11 mouse cellular contexts compared by ENCODE assay signal in genomic region chr11:99133285-99133897, GRCm38 (mm10). TPM values are rescaled to one million over a fixed set of nuclear protein-coding genes. Genes with fewer than 3 reads are reported as not detected.
DNase-seq lines count a peak whose midpoint lies in the region; ATAC-seq and TF ChIP-seq lines count a peak whose summit lies in the region.
"Had no signal": no experiment of that assay in that cellular context is flagged by ENCODE, and none has a peak within 500 bp of the region (broad histone marks: within the 10 kb centered on the region; RNA-seq: fewer than 3 reads in every experiment).

No protein-coding gene starts in this region.

- peaks cover 49% of the 10 kb centered on the region for H3K4me1 ChIP-seq in heart, embryonic 12.5 days (replicated peaks)
- H3K4me1 ChIP-seq in lung, embryonic 15.5 days = peaks cover 48% of the 10 kb centered on the region
- H3K4me1 ChIP-seq in lung, postnatal 0 days (ENCODE audit: insufficient read depth, low read depth, low read length) = peaks cover 14% of the 10 kb centered on the region
- H3K4me1 ChIP-seq in embryonic facial prominence, embryonic 14.5 days (ENCODE audit: control insufficient read depth, insufficient read depth, low read length) = peaks cover 41% of the 10 kb centered on the region

- no peak overlapping the region for H3K4me3 ChIP-seq in heart, embryonic 12.5 days
- no peak overlapping the region for H3K4me3 ChIP-seq in lung, embryonic 15.5 days
- H3K4me3 ChIP-seq in lung, postnatal 0 days (ENCODE audit: low read depth, low read length) = no peak overlapping the region
- no peak overlapping the region for H3K4me3 ChIP-seq in embryonic facial prominence, embryonic 14.5 days (ENCODE audit: low read depth, low read length)

- ATAC-seq in heart, embryonic 12.5 days (ENCODE audit: insufficient number of reproducible peaks, low FRiP score) = no peak
- peak; percentile 41; the same call in 1 of the 2 replicates for ATAC-seq in lung, embryonic 15.5 days (ENCODE audit: borderline replicate concordance, extremely low read depth, low FRiP score, low TSS enrichment)
- no peak for ATAC-seq in lung, postnatal 0 days
- ATAC-seq in embryonic facial prominence, embryonic 14.5 days (ENCODE audit: low read depth) = no peak
- ATAC-seq: hindbrain, embryonic 16.5 days had no signal

- TF ChIP-seq CTCF in lung, postnatal 0 days (IDR thresholded peaks at IDR 0.05) = no peak

- H3K27ac ChIP-seq in heart, embryonic 12.5 days (ENCODE audit: poor library complexity, severe bottlenecking) = peak overlapping the region; percentile 50
- peak overlapping the region; percentile 57 for H3K27ac ChIP-seq in lung, embryonic 15.5 days
- no peak overlapping the region for H3K27ac ChIP-seq in lung, postnatal 0 days (ENCODE audit: low read length)
- peak overlapping the region; percentile 87 for H3K27ac ChIP-seq in embryonic facial prominence, embryonic 14.5 days (replicated peaks; ENCODE audit: low read depth, low read length)

- H3K9me3 ChIP-seq in heart, embryonic 12.5 days (replicated peaks) = no peaks in the 10 kb centered on the region
- no peaks in the 10 kb centered on the region for H3K9me3 ChIP-seq in lung, embryonic 15.5 days
- H3K9me3 ChIP-seq in lung, postnatal 0 days (ENCODE audit: low read length) = no peaks in the 10 kb centered on the region
- H3K9me3 ChIP-seq in embryonic facial prominence, embryonic 14.5 days (ENCODE audit: control insufficient read depth, low read length) = no peaks in the 10 kb centered on the region

- DNase-seq in heart, postnatal 10 days = no peak
- DNase-seq in lung, postnatal 0 days (ENCODE audit: low spot score) = no peak
- DNase-seq in embryonic facial prominence, embryonic 14.5 days (ENCODE audit: low spot score) = peak; percentile 73
- DNase-seq in naive thymus-derived CD4-positive, alpha-beta T cell, adult 2 months (ENCODE audit: low read depth) = peak; percentile 57
- no peak for DNase-seq in layer of hippocampus, postnatal 14 days (ENCODE audit: low spot score in 2 of 2)
- no peak for DNase-seq in spleen, adult 18-20 months
- DNase-seq: embryo, embryonic 11 days had no signal

- TF ChIP-seq EP300 in lung, postnatal 0 days (IDR thresholded peaks at IDR 0.05) = no peak

- no peak overlapping the region for H3K4me2 ChIP-seq in heart, embryonic 12.5 days
- H3K4me2 ChIP-seq in lung, embryonic 15.5 days = no peak overlapping the region
- H3K4me2 ChIP-seq in lung, postnatal 0 days (replicated peaks; ENCODE audit: low read depth, low read length) = no peak overlapping the region
- H3K4me2 ChIP-seq in embryonic facial prominence, embryonic 14.5 days (ENCODE audit: low read depth, low read length) = no peak overlapping the region

- WGBS in heart, embryonic 12.5 days = 28% methylated on average over 5 of the region's 5 CpGs
- 34% methylated on average over 5 of the region's 5 CpGs for WGBS in lung, embryonic 15.5 days
- WGBS in lung, postnatal 0 days = 27% methylated on average over 4 of the region's 5 CpGs
- 22% methylated on average over 5 of the region's 5 CpGs for WGBS in embryonic facial prominence, embryonic 14.5 days

- no peaks in the 10 kb centered on the region for H3K36me3 ChIP-seq in heart, embryonic 12.5 days
- no peaks in the 10 kb centered on the region for H3K36me3 ChIP-seq in lung, embryonic 15.5 days
- no peaks in the 10 kb centered on the region for H3K36me3 ChIP-seq in lung, postnatal 0 days (ENCODE audit: insufficient read depth, low read length)
- H3K36me3 ChIP-seq in embryonic facial prominence, embryonic 14.5 days (ENCODE audit: control insufficient read depth, insufficient read depth, low read length) = no peaks in the 10 kb centered on the region

- peak overlapping the region; percentile 10; the same call in 1 of the 2 replicates for H3K9ac ChIP-seq in heart, embryonic 12.5 days
- no peak overlapping the region for H3K9ac ChIP-seq in lung, embryonic 15.5 days
- H3K9ac ChIP-seq in lung, postnatal 0 days (replicated peaks; ENCODE audit: low read depth) = no peak overlapping the region
- H3K9ac ChIP-seq in embryonic facial prominence, embryonic 14.5 days (ENCODE audit: low read depth, low read length) = no peak overlapping the region

- no peaks in the 10 kb centered on the region for H3K27me3 ChIP-seq in heart, embryonic 12.5 days (replicated peaks)
- no peaks in the 10 kb centered on the region for H3K27me3 ChIP-seq in lung, embryonic 15.5 days
- no peaks in the 10 kb centered on the region for H3K27me3 ChIP-seq in lung, postnatal 0 days (replicated peaks; ENCODE audit: insufficient read depth, low read length)
- no peaks in the 10 kb centered on the region for H3K27me3 ChIP-seq in embryonic facial prominence, embryonic 14.5 days (replicated peaks; ENCODE audit: control insufficient read depth, insufficient read depth, low read length)

- intact Hi-C loops in heart, postnatal 10 days (cut with DNase I) = no loop called here

RNA-seq across cellular contexts. Expression of gene Ccr7, which starts 21.5 kb away (rescaled TPM):
- polyA plus RNA-seq in heart, embryonic 12.5 days (2016; fragmentation: Nextera tagmentation; extraction: Ambion mirVana) = 0.08 TPM in 1 of 2 replicates, not detected in the other
- total RNA-seq in heart, postnatal 10 days (2021) = under 1 TPM; 0.42 to 0.62 TPM
- polyA plus RNA-seq in lung, embryonic 15.5 days (2015; fragmentation: Nextera tagmentation; extraction: Ambion mirVana) = 0.13 and 0.29 TPM in 2 replicates
- polyA plus RNA-seq in lung, postnatal 0 days (2015; fragmentation: Nextera tagmentation; extraction: Ambion mirVana) = 0.50 and 0.69 TPM in 2 replicates
- 0.33 and 0.50 TPM in 2 replicates for polyA plus RNA-seq in embryonic facial prominence, embryonic 14.5 days (2014; fragmentation: Nextera tagmentation; extraction: Ambion mirVana)
- not detected for total RNA-seq in layer of hippocampus, postnatal 14 days (2021)
- total RNA-seq: left cerebral cortex, postnatal 10 days had no signal
- polyA plus RNA-seq: hindbrain, embryonic 16.5 days had no signal

RNA-seq across cellular contexts. Expression of gene Tns4, which starts 44.3 kb away (rescaled TPM):
- polyA plus RNA-seq in heart, embryonic 12.5 days (2016; fragmentation: Nextera tagmentation; extraction: Ambion mirVana) = 0.05 and 0.11 TPM in 2 replicates
- under 1 TPM; 0.12 TPM for total RNA-seq in heart, postnatal 10 days (2021)
- 0.21 and 0.42 TPM in 2 replicates for polyA plus RNA-seq in lung, embryonic 15.5 days (2015; fragmentation: Nextera tagmentation; extraction: Ambion mirVana)
- 0.13 and 0.24 TPM in 2 replicates for polyA plus RNA-seq in lung, postnatal 0 days (2015; fragmentation: Nextera tagmentation; extraction: Ambion mirVana)
- 0.81 and 1.0 TPM in 2 replicates for polyA plus RNA-seq in embryonic facial prominence, embryonic 14.5 days (2014; fragmentation: Nextera tagmentation; extraction: Ambion mirVana)
- under 1 TPM; 0.09 to 0.21 TPM for total RNA-seq in layer of hippocampus, postnatal 14 days (2021)

Comparison
In these comparisons a context has a peak if more than half of its experiments do, and no peak if none do; other contexts are left out.
1. DNase-seq: peak in embryonic facial prominence, embryonic 14.5 days (single experiment) and naive thymus-derived CD4-positive, alpha-beta T cell, adult 2 months (single experiment); none in heart, postnatal 10 days (0 of 2), lung, postnatal 0 days (single experiment), layer of hippocampus, postnatal 14 days (0 of 2) and spleen, adult 18-20 months (0 of 2).